Mouse (Mus musculus): ENCODE results near the gene Smyd1. TPM values are rescaled to one million over a fixed set of nuclear protein-coding genes. Genes with fewer than 3 reads are reported as not detected.

The Smyd1 gene
- total and polyA plus RNA-seq, 3 experiments: 0.09 to 0.41 TPM; not detected in 1

DNA sequence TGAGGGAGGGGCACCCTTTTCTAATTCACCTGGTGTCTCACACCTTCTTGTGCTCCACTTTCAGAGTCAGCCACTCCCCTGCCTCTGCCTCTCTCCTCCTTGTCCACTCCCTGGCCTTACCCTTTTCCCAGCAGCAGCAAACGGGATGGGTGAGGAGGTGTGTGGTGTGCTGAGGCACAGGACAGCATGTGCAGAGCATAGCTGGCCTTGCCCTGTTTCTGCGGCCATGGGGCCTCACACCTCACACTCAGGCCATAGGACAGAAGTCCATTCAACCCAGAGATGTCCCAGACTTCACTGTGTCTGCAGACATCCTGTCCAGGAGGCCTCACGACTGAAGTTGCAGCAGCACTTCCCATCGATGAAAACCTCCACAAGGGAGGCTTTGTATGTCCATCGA lies 118.4 kb downstream of the Smyd1 start:
- no peak for DNase-seq

DNA sequence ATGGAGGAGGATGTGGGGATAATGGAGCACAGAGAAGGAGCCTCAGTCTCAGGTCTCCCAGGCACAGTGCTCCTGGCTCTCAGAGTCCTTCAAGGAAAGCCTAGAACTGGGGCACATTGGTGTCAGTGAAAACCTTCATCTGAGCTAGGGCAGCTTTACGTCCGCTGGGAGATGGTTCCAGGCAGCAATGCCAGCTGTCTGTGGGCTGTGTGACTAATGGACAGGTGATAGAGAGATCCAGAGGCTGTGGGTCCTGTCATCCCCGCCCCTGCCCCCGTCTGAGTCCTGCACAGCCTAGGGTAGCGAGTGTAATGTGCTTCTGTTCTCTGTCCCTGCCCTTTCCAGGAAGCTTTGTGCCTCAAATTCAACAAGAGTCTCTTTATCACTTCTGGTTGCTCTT lies 120.1 kb downstream of the Smyd1 start:
- no peak for DNase-seq

DNA sequence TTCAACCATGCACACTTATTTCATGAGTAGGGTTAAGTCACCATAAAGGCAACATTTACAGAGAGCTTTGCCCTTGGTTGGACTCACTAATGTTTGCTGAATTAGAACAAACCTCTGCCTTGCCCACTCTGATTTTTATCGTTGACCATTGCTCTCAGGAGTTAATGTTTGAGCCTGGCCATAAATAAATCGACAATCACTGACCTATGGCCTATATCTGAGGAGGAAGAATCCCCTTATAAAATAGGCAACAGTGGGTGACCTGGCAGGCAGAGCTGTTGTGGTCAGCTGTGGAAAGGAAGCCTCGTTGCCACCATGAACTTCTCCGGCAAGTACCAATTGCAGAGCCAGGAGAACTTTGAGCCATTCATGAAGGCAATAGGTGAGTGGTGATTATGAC lies 122.4 kb downstream of the Smyd1 start, which contains the start of gene Fabp1:
Gene Fabp1 (plus strand): TSS at position 216 of the 400 bp plus-strand sequence.
- DNase-seq: no peak

DNA sequence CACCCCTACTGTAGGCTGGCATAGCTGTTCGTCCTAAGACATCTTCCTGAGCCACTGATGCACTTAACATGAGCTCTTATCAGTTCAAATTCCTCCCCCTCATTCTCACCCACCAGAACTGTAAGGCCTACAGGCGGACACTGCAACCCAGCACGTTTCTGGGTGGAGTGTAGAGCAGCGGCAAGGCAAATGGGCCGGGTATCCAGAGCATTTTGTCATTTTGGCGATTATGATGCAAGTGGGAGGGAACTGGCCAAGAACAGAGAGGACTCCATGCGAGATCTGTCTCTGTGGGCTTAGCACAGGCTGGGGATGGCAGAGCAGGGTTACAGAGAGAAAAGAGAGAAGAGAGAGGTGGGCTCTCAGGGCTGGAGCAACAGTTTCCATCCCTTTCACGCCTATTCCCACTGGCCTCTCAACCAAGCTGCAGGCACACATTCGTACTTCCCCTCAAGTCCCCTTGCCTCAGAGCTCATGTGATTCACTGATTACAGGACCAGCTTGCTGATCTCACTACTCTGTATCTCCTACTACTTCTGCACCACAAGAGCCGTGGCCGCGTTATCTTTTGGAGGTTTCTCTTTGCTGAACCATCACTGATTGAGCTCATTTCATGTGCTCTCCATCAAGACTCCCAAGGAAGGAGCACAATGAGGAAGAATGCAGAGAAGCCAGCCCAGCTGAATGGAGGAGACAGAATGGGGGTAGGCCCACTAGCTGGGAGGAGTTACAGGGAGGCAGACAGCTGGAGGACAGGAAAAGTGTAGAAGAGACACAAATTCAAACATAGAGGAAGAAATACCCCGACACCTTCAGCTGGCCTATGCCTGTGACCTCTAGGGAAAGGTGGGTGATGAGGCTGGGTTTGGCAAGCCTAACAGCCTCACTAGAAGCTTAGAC lies 124.1 kb downstream of the Smyd1 start:
- peak; percentile 23 for DNase-seq

DNA sequence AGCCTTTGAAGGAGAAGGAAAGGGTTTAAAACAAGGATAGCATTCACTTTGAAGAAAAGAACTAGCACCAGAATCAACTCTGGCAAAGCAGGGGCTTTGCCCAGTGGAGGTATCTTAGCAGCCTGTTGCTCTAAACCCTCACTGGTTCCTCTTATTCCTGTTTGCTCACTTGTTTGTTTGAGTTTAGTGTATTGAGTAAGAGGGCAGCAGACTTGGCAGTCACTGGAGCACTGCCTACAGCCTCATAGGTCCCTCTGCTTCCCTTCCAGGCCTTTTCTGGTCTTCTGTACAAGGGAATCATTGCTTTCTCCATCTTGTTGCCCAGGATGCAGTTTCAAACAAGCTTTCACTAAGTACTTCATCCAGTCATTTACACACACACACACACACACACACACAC lies 125.9 kb downstream of the Smyd1 start:
- no peak for DNase-seq

DNA sequence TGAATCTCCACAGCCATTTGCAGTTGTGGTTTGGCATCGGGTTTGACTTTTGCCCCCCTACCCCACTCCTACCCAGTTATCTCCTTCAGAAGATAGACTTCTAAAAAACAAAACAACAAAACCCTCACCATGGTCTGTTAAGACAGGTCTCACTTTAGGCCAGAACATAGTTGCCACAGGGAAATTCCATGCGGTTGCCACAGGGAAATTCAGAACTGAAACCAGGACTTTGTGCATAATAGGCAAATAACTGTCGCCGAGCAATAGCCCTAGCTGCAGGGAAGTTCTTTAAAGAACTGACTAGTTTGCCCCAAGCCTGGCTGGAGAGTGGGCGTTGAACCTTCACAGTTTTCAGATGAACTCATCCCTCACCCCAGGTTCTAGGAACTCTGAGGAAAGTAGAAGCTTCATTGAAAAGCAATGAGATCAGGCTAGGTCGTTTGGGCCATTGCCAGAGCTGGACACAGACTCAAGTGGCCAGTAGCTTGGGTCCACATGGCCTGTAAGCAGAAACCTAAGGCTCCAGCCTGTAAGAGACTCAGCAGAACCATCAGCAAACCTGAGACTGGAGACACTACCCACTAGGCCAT lies 128.8 kb downstream of the Smyd1 start:
- DNase-seq: no peak

DNA sequence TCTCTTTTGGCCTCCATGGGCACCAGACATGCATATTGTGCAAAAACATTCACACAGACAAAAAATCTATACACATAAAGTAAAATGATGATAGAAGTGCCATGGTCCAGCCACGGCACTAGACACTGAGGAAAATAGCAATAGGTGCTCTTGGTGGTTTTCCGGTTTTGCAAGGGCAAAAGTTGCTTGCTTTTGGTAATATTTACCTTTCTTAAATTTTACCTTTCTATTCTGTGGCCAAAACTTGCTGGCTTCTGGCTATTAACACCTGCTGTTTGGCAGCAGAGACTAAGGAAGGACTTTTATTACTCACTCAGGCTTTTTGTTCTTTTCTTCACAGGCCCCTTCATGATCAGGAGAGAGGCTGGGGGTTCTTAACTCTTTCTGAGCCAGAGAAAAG lies 131.5 kb downstream of the Smyd1 start:
- DNase-seq: no peak

DNA sequence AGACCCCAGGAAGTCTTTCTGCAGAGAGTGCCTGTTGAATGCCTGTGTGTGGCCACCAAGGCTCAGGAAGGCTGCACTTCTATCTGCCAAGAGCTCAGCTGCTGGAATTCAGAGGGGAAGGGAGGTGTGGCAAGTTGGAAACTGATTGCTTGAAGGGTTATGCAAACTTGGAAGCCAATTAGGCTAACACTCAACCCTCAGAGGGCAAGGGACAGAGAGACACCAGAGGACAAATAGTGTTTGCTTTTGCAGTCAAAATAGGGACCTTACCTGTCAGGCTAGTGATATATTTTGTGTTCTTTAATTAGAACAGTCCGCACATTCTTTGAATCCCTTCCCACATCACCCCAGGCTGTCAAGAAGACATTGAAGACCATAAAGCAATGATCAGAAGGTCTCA lies 132.5 kb downstream of the Smyd1 start:
- no peak for DNase-seq

DNA sequence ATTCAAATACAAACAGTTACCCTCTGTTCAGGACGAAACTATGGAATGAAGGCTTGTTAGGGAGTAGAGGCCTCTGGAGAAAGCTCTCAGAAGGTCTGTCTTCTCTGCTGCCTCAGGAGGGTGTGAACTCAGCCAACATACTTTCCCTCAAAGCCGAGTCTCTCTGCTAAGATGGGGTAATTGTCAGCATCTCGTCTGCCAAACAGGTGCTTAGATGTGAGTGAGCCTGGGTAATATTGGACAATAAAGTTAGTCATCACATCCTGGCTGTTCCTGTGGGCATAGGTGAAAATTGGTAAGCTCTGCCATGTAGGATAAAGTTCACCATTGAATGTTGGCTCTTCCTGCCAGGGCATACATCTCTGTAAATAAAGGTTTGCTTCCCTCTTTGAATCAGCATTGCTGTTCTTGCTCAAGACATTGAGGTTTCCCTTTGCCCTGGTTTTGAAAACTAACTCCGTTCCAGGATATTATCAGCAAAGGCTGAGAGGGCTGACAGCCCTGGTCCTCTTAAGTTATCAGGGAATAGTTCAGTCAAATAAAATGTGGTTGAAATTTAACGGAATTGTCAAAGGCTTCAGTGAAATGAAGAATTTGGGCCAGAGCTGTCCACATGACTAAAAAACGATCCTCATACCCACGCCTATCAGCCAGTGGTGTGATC lies 137.0 kb downstream of the Smyd1 start:
- no peak for DNase-seq

DNA sequence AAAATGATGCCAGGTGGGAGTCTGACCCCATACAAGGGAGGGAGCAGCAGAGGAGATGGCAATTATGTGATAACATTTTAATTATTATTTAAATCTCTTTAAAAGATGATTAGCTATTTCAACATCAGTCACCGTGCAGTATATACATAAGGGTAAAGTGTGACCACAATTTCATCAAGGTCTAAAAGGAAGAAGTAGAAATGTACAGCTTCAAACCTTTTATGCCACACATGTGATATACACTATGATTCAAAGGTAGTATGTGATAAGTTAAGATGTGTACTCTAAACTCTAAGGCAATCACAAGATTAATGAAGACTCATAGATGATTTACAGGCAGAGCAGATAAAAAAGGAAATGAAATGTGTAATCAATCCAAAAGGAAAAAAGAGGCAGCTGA lies 141.4 kb downstream of the Smyd1 start:
- DNase-seq: no peak

DNA sequence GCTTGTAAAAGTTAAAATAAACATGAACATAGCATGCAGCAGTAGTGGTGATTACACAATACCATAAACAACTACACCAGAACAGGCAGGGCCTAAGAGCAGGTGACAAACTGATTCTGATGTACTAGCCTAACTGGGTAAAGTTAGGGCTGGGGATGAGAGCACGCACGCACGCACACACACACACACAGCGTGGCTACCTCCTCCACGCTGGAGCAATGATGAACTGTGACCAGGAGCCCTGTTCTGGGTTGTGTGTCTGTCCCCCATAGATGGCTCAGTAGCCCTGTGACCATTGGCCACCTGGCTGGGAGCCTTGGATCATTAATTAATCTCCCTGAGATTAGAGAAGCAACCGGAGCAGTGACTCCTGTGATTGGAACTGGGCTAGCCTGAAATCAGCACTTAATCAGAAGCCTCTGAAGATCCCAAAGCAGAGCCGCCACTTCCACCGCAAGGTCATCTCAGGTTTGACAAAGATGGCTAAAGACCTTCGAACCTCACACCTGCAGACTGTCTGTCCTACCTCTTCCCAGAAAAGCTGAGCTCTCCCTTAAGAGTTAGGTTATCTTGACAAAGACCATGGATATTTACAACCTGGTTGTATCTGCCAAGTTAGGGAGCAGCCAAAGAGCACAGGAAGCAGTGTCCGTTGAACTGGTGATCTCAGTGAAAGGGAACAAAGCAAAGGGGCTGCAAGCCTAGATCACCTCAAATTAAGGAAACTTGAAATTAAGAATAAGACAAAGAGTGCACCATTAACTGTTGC lies 149.0 kb downstream of the Smyd1 start:
- DNase-seq: no peak

DNA sequence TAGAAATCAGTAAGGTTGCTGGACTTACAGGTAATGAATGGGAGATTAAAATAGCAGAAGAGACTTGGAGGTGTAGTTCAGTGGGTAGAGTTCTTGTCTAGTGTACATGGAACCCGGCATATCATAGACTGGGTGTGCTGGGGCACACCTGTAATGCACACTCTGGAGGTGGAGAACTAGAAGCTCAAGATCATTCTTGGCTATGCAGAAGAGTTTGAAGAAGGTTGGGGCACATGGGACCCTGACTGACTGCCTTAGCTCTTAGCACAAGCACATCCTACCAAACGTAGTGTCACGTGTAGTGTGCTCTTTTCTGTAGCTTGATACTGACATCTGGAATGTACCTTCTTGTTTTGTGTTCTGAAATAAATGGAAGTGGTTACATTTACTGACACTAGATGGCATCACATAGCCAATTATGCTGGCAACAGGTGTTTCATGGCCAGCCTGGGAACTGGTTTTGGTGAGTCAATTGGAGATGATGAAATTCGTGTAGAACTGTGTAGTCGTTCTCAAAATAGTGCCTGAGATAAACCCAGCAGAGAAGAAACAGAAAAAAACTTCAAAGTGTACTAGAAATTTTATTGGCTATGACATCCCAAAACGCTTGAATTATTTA lies 155.4 kb downstream of the Smyd1 start:
- DNase-seq: peak; percentile 29

DNA sequence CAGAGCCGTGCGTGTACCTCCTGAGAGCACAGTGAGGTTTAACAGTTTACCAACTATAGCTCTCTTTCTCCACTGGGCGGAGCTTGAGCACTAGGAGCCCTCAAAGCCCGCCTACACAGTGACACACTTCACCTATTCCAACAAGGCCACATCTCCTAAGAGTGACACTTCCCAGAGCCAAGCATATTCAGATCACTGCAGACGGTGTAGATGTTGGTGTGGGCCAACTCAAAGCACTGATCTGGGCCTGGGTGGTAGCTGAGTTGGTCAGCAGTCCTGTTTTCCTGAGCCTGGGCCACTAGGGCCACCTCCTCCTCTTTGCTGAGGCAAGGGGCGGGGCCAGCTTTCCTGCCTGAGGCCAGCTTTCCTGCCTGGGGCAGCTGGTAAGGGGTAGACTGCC lies 157.6 kb downstream of the Smyd1 start:
- peak; percentile 8 for DNase-seq

Small RNAs within 50 kb of the gene (microRNA-seq; reads per million reads assigned to microRNA genes)
- 27.2 to 31.8 reads per million in 2 experiments for gene Mir8112

Other genes starting within 250 kb of the Smyd1 start
- gene Thnsl2, start 177.8 kb downstream of the Smyd1 start, total RNA-seq (2021): 10 to 100 TPM; 14.9 to 18.5 TPM
- 22.1 and 24.3 TPM in 2 replicates for gene Thnsl2, start 177.8 kb downstream of the Smyd1 start, polyA plus RNA-seq (2012; rRNA removed)
- 10 to 100 TPM in 1 of 2 experiments, not detected in 1; 15.4 TPM for gene Fabp1, start 122.4 kb downstream of the Smyd1 start, total RNA-seq (2021)
- not detected in 2 replicates for gene Fabp1, start 122.4 kb downstream of the Smyd1 start, polyA plus RNA-seq (2012; rRNA removed)
- gene Krcc1, start 50.6 kb downstream of the Smyd1 start, total RNA-seq (2021): 10 to 100 TPM; 75.5 to 82.3 TPM
- 3.1 and 3.2 TPM in 2 replicates for gene Krcc1, start 50.6 kb downstream of the Smyd1 start, polyA plus RNA-seq (2012; rRNA removed)
- under 1 TPM in 1 of 2 experiments, not detected in 1; 0.24 TPM for gene Cd8b1, start 555 bp upstream of the Smyd1 start, total RNA-seq (2021)
- gene Cd8b1, start 555 bp upstream of the Smyd1 start, polyA plus RNA-seq (2012; rRNA removed): 0.11 and 0.12 TPM in 2 replicates
- under 1 TPM; 0.09 to 0.38 TPM for gene Cd8a, start 51.2 kb upstream of the Smyd1 start, total RNA-seq (2021)
- gene Cd8a, start 51.2 kb upstream of the Smyd1 start, polyA plus RNA-seq (2012; rRNA removed): 0.17 TPM in 1 of 2 replicates, not detected in the other
- 10 to 100 TPM; 68.1 to 80.1 TPM for gene Rmnd5a, start 118.4 kb upstream of the Smyd1 start, total RNA-seq (2021)
- 18.3 and 20.9 TPM in 2 replicates for gene Rmnd5a, start 118.4 kb upstream of the Smyd1 start, polyA plus RNA-seq (2012; rRNA removed)
- 10 to 100 TPM; 28.5 to 40.3 TPM for gene Rnf103, start 171.7 kb upstream of the Smyd1 start, total RNA-seq (2021)
- gene Rnf103, start 171.7 kb upstream of the Smyd1 start, polyA plus RNA-seq (2012; rRNA removed): 37.8 and 49.3 TPM in 2 replicates
- gene Chmp3, start 221.6 kb upstream of the Smyd1 start, total RNA-seq (2021): 100 to 1,000 TPM; 141 to 143 TPM
- 16.6 and 21.7 TPM in 2 replicates for gene Chmp3, start 221.6 kb upstream of the Smyd1 start, polyA plus RNA-seq (2012; rRNA removed)

All from adrenal gland, adult 2 months (tissue).